Mouse (Mus musculus): ENCODE data around the gene Sspo.

The Sspo gene

DNA sequence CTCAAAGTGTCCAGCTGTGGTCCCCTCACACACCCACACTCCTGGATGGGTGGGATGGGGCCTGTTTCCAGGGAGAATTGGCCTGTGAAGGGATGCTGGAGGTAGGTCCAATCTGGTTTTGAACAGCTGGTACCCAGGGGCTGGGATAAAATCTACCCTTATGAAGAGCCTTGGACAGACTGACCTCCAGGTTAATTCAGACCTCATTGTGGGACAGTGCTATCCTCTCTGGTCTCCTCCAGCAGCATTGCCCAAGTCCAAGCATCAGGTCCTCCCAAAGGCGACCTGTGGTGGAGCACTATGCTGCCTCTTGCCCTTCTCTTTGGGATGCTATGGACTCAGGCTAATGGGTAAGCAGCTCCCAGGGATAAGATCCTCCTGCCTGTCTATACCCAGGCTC, at the start of gene Sspo:
Gene Sspo (plus strand): TSS at position 301 of the 400 bp plus-strand sequence.
- DNase-seq: no peak

GRCm38 (mm10) chr6:48399906-48400305, 48.1 kb upstream of the Sspo start:
- no peak for DNase-seq

DNA sequence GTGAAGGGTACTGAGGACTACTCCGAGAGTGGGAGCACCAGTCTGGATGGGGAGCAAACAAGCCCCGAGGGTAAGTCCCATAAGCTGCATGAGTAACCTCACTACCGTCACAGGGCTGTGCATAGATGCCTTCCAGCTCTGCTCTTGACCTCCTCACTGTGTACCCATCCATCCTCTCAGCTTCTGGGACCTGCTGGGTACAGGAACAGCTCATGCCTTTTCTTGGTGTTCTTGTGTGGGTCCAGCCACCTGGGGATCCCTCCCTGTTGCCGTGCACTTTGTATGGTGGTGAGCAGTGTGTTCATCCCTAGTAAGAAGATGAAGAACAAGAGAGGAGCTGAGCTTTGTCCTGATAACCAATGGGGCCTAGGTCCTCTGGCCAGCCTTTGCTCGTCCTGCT, 44.0 kb upstream of the Sspo start:
- no peak for DNase-seq

DNA sequence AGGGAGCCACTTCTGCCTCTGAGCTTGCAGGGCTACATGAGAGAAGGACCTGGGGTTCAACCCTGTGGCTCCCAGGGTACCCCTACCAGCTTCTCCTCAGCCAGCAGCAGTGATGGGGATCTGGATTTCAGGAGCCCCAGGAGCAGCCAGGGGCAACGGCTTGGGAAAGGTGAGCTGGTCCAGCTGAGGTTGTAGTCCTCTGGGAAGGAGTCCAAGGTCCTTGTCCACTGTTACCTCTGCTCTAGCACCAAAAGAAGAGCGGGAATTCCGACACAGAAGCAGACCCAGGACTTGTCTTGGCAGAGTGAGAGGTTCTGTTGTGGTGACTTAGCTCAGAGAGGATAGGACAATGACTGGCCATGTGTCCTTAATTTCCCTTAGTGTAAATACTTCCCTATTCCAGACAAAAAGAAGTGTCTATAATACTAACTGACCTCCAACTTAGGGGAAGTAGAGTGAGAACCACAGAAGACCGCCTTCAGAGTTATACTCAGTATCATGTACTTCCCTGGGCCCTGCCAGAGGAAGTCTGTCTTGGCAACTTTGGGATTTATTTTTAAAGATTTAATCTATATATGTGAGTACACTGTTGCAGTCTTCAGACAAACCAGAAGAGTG, 38.2 kb upstream of the Sspo start:
- DNase-seq: no peak

GRCm38 (mm10) chr6:48410551-48410950, 37.5 kb upstream of the Sspo start:
- no peak for DNase-seq

GRCm38 (mm10) chr6:48411193-48412092, 36.6 kb upstream of the Sspo start:
- no peak for DNase-seq

DNA sequence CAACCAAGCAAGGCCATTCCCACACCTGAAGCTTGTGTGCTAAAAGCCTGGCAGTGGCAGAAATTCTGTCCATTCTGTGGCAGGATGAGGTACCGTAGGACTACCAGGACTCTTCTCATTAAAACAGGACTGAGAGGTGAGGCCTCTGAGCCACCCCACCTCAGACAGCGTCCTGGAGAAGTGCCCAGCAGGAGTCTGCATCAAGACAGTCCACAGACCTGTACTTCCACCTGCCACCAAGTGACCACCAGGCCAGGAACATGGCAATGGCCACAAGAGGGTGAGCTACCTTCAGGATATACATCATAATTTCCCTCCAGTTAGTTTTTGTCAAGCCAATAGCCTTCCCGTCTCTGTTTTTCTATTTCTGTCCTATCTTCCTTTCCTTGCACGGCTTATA, 35.9 kb upstream of the Sspo start:
- DNase-seq: no peak

GRCm38 (mm10) chr6:48412662-48413061, 35.4 kb upstream of the Sspo start:
- no peak for DNase-seq

- no peak for DNase-seq
These were observed 34.9 kb upstream of the Sspo start for GRCm38 (mm10) chr6:48413081-48413480.

- no peak for DNase-seq
These were observed 33.1 kb upstream of the Sspo start for GRCm38 (mm10) chr6:48414886-48415285.

DNA sequence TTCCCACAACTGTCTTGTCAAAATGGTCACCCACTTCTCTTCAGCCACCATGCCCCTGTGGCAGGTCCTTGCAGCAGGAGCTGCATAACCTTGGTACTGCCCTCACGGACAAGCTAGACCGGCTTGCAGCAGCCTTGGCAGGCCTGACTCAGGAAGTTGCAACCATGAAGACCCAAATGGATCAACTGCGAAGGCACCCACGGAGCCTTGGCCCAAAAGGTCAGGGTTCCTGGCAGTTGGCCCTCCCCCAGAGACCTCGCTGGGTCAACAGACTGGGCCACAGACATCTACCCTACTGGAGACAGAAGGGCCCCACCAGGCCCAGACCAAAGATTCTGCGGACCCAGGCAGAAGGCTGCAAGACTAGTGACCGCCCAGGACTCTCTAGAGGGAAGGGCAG, 32.4 kb upstream of the Sspo start:
- DNase-seq: no peak

DNA sequence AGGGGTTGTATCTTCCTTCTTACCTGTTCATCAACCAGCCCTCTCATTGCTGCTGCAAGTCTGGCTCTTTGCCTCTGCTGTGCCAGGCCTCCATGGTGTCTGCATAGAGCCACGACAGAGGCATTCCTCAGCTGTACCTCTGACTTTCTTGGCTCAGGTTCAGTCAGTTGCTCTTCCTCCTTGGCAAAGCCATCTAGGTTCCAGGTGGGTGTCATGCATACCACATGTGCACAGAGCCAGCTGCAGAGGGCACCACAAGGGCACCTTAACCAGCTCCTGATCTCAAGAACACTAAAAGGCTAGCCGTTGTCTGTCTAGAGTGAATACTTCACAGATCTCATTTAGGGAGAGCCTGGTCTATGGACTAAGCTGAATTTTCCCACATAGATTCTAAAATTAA, 31.5 kb upstream of the Sspo start:
- DNase-seq: no peak

GRCm38 (mm10) chr6:48420647-48421046, 27.4 kb upstream of the Sspo start:
- DNase-seq: no peak

DNA sequence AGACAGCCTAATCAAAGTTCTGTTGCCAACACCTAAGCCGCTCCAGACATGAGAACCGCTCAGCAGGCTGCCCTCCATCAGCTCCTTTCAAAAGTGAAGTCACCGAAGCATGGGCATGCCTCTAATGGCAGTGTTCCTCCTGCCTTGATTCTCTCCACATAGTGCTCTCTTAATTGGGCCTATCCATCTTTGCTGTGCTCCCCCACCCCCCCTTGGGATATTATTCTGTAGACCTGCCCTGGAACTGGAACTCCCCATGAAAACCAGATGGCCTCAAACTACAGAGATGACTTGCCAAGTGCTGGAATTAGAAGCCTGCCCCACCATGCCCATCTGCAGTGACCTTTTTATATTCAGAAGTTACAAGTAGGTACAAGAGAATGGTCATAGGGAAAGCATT, 24.7 kb upstream of the Sspo start:
- DNase-seq: no peak

DNA sequence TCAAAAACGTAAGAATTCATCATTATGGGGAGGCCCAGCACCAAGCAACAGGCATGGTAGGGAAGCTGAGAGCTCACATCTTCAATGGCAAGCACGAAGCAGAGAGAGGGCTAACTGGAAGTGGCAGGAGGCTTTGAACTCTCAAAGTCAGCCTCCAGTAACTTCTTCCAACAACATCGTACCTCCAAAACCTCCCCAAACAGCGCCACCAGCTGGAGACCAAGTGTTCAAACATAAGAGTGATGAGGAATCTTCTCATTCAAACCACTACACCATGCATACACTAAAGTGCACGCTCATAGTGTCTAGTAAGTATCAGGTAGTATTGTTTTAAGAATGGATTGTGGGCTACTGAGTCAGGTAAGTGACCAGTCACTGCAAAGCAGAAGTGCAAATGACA, 24.0 kb upstream of the Sspo start:
- no peak for DNase-seq

DNA sequence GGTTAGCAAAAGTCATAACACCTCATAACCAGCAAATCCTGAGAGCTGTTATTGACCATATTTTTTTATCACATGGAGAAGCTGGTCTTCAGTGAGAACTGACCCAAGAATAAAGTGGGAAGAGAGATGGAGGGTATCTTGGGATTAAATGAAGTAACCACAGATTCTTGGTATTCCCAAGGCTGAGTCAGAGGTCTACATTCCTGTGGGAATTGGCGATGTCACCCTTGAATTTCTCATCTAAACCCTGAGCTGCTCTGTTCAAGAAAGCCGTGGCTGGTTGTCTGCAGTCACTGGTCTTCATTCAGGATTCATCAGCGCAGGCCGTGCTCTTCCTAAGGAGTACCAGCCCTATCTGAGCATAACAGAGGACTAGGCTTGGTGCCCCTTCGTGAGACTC, 21.1 kb upstream of the Sspo start:
- DNase-seq: no peak

DNA sequence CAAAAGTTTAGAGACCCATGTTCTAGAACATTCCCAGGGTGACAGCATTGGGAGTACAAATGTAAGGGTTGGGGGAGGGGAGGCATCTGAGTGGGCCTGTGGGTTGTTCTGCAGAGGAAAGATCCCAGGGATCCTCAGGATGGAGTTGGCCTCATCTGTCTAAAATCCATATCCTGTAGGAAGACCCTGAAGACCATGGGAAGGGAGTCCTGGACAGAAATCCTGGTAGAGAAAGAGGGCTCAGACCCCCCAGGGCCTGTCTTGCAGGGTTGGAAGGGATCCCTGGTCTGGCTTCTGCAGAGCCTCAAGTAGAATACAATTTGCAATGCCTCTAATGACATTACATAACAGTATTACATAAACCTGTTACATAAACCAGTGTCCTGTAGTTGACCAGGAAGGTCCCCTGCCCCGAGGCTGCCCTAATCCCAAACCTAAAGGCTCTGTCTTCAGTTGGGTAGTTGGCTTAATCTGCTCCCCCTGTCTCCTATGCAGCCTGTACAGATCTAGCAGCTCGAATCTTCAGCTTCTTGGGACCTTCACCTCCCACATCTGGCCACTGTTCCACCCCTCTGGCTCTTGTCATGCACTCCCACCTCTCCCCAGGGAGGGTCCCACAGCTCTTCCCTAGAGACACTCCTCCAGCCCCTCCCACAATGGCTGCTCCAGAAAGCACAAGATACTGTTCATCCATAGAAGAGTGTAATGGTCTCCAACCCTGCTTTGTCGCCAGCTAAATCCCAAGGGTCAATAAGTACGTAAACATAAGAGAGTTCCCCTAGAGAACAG, 19.1 kb upstream of the Sspo start:
- no peak for DNase-seq

- DNase-seq: no peak
These were observed 17.3 kb upstream of the Sspo start for GRCm38 (mm10) chr6:48430748-48431147.

DNA sequence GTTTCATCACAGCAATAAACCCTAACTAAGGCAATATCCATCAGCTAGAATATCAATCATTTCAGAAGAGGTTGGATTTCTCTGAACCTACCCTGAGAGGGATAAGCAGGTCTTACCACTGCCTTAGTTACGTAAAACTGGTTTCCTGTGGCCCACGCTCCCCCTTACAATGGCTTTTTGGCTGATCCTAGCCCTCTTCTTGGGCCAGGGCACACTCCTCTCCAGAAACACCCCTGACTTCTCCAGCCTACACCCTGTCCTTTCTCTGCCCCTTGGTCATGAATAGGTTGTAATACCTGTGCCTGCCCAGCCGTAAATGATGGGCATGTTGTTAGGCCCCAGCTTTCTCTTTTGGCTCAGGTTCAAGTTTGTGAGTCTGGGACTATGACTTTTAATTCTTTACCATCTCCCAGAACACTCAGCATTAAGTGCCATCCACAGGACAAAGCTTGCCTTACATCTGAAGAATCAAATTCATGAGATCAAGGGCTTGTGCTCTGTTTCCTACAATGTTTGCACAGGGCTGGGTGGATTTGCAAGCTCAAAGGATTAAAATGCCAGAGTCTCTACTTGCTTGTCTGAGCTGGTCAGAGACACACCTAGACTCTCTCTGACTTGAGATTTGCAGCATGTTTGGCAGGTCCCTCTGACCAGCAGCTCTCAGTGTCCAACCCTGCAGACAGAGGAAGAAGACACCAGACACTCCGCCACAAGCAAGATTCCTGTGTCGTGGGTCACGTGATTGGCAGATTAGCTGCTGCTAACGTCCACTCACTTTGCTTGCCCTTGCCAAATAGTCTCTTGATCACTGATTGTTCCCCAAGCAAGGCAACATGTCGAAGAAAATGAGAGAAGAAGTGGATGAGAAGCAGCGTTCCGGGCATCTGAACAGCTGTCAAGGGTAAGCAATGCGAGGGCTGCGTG, 14.9 kb upstream of the Sspo start:
- DNase-seq: peak in 1 of 2 experiments; percentile 41

DNA sequence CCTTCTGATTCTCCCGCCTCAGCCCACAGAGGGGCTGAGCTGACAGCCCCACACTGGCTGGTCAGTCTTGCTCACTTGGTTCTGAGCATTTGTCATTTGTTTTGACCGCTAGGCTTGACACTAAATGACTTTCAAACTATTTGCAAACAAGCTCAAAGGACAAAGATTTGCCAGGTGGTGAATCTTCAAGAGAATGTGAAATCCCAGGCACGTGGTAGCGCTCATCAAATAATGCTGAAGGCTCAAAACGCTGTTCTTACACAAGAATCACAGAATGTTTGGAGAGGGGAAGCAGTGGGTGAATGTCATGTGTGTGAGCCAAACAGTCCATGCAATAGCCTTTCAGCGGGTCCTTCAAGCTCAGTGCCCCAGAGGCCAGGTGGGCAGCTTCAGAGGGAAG, 13.4 kb upstream of the Sspo start:
- no peak for DNase-seq

- DNase-seq: no peak
These were observed 12.9 kb upstream of the Sspo start for GRCm38 (mm10) chr6:48435111-48435510.

DNA sequence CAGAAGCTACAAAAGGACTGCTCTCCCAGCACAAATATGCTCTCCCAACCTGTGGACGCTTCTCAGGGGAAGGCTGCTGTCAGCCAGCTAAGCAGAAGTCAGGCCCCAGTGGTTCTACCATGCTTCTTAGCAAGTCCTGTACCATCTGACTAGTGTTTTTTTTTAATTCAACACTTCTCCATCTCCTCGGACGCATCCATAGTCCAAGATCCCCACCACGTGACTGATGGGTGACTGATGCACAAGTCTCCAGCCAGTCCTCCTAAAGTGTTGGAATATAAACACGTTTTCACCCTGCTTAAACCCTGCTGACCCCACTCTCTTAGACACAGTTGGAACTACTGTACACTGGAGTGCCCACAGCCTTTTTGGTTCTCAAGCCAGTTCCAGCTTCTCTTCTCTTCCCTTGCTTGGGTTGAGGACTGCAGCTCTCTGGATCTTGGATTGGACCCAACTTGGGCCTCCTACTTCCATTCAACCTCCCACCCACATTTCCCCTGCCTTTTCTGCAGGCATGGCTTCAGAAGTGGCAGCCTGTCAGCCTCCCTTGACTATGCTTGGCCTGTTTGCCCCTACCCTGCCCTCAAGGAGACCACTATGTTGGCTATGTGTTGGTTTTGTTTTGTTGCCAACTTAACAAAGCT, 12.2 kb upstream of the Sspo start:
- no peak for DNase-seq
